Mouse (Mus musculus): ENCODE data around the gene Dock2.
"Not testable (repeated sequence)": the region's sequence is repeated elsewhere in the genome, so short reads cannot be mapped to it uniquely, and the experiment has no call there.

The Dock2 gene

GRCm38 (mm10) chr11:34783587-34784043 is at the start of gene Dock2:
Dock2 (minus strand) TSS chr11:34783892.
- DNase-seq, result peak; percentile 71 to 73

GRCm38 (mm10) chr11:34832678-34833077 is 49.0 kb upstream of the Dock2 start:
- DNase-seq, result no peak

GRCm38 (mm10) chr11:34827803-34828202 is 44.1 kb upstream of the Dock2 start:
- no peak for DNase-seq

GRCm38 (mm10) chr11:34826940-34827339 is 43.2 kb upstream of the Dock2 start:
- DNase-seq, result no peak

GRCm38 (mm10) chr11:34824791-34825190 is 41.1 kb upstream of the Dock2 start:
- DNase-seq, result no peak

- no peak for DNase-seq
Observed at GRCm38 (mm10) chr11:34814767-34815166, 31.1 kb upstream of the Dock2 start.

GRCm38 (mm10) chr11:34814319-34814718 is 30.6 kb upstream of the Dock2 start:
- no peak for DNase-seq

- DNase-seq, result not testable (repeated sequence)
Observed at GRCm38 (mm10) chr11:34805026-34805425, 21.3 kb upstream of the Dock2 start.

GRCm38 (mm10) chr11:34798066-34798465 is 14.4 kb upstream of the Dock2 start:
- not testable (repeated sequence) for DNase-seq

GRCm38 (mm10) chr11:34796097-34796496 is 12.4 kb upstream of the Dock2 start:
- DNase-seq, result peak in 1 of 2 experiments; percentile 60

GRCm38 (mm10) chr11:34791872-34792271 is 8.2 kb upstream of the Dock2 start:
- peak; percentile 21 to 36 for DNase-seq

- peak in 1 of 2 experiments; percentile 12 for DNase-seq
Observed at GRCm38 (mm10) chr11:34784864-34785263, 1.2 kb upstream of the Dock2 start.

- DNase-seq, result peak; percentile 76 to 79
Observed at GRCm38 (mm10) chr11:34782516-34783430, 919 bp downstream of the Dock2 start.

GRCm38 (mm10) chr11:34780786-34781185 is 2.9 kb downstream of the Dock2 start:
- no peak for DNase-seq

- DNase-seq, result no peak
Observed at GRCm38 (mm10) chr11:34779966-34780365, 3.7 kb downstream of the Dock2 start.

- DNase-seq, result no peak
Observed at GRCm38 (mm10) chr11:34778351-34778750, 5.3 kb downstream of the Dock2 start.

GRCm38 (mm10) chr11:34777529-34777928 is 6.2 kb downstream of the Dock2 start:
- DNase-seq, result no peak

- no peak for DNase-seq
Observed at GRCm38 (mm10) chr11:34776054-34776453, 7.6 kb downstream of the Dock2 start.

GRCm38 (mm10) chr11:34774636-34775035 is 9.1 kb downstream of the Dock2 start:
- DNase-seq, result no peak

- DNase-seq, result peak; percentile 37 to 42
Observed at GRCm38 (mm10) chr11:34773304-34773895, 10.3 kb downstream of the Dock2 start.

- DNase-seq, result peak; percentile 47 to 52
Observed at GRCm38 (mm10) chr11:34771221-34771986, 12.3 kb downstream of the Dock2 start.

GRCm38 (mm10) chr11:34770666-34771065 is 13.0 kb downstream of the Dock2 start:
- DNase-seq, result no peak

GRCm38 (mm10) chr11:34769946-34770345 is 13.7 kb downstream of the Dock2 start:
- no peak for DNase-seq

Data from spleen, adult 18-20 months (tissue).